Mouse (Mus musculus): Measurements from ENCODE around the gene Tipin.
"Not testable (repeated sequence)": the region's sequence is repeated elsewhere in the genome, so short reads cannot be mapped to it uniquely, and the experiment has no call there.

The Tipin gene

GRCm38 (mm10) chr9:64271249-64271648 lies 10.1 kb upstream of the Tipin start:
- DNase-seq (ENCODE audit: low read depth): no peak

GRCm38 (mm10) chr9:64272611-64273010 lies 8.8 kb upstream of the Tipin start:
- DNase-seq (ENCODE audit: low read depth): no peak

GRCm38 (mm10) chr9:64273757-64274156 lies 7.6 kb upstream of the Tipin start:
- DNase-seq (ENCODE audit: low read depth): no peak

GRCm38 (mm10) chr9:64274291-64274690 lies 7.1 kb upstream of the Tipin start:
- DNase-seq (ENCODE audit: low read depth): no peak

- DNase-seq (ENCODE audit: low read depth): no peak
Observed at GRCm38 (mm10) chr9:64274919-64275318, 6.5 kb upstream of the Tipin start.

GRCm38 (mm10) chr9:64277706-64278105 lies 3.7 kb upstream of the Tipin start:
- DNase-seq (ENCODE audit: low read depth): peak; percentile 24

- no peak for DNase-seq (ENCODE audit: low read depth)
Observed at GRCm38 (mm10) chr9:64278665-64279310, 2.6 kb upstream of the Tipin start.

GRCm38 (mm10) chr9:64281781-64282178 lies 399 bp downstream of the Tipin start:
- no peak for DNase-seq (ENCODE audit: low read depth)

- no peak for DNase-seq (ENCODE audit: low read depth)
Observed at GRCm38 (mm10) chr9:64282404-64282987, 1.1 kb downstream of the Tipin start.

GRCm38 (mm10) chr9:64303086-64303485 lies 21.7 kb downstream of the Tipin start:
- not testable (repeated sequence) for DNase-seq (ENCODE audit: low read depth)

GRCm38 (mm10) chr9:64306476-64307312 lies 25.3 kb downstream of the Tipin start:
- DNase-seq (ENCODE audit: low read depth): no peak

- no peak for DNase-seq (ENCODE audit: low read depth)
Observed at GRCm38 (mm10) chr9:64310996-64311785, 29.8 kb downstream of the Tipin start.

- no peak for DNase-seq (ENCODE audit: low read depth)
Observed at GRCm38 (mm10) chr9:64312128-64312527, 30.7 kb downstream of the Tipin start.

GRCm38 (mm10) chr9:64314696-64315095 lies 33.3 kb downstream of the Tipin start:
- DNase-seq (ENCODE audit: low read depth): no peak

GRCm38 (mm10) chr9:64316986-64317385 lies 35.6 kb downstream of the Tipin start:
- DNase-seq (ENCODE audit: low read depth): no peak

- no peak for DNase-seq (ENCODE audit: low read depth)
Observed at GRCm38 (mm10) chr9:64323976-64324375, 42.6 kb downstream of the Tipin start.

GRCm38 (mm10) chr9:64335825-64336224 lies 54.4 kb downstream of the Tipin start:
- no peak for DNase-seq (ENCODE audit: low read depth)

- DNase-seq (ENCODE audit: low read depth): no peak
Observed at GRCm38 (mm10) chr9:64339361-64339760, 58.0 kb downstream of the Tipin start.

- peak; percentile 42 for DNase-seq (ENCODE audit: low read depth)
Observed at GRCm38 (mm10) chr9:64340351-64341253, 59.2 kb downstream of the Tipin start.

- no peak for DNase-seq (ENCODE audit: low read depth)
Observed at GRCm38 (mm10) chr9:64341254-64341566, 59.8 kb downstream of the Tipin start, which contains the start of gene Dis3l. Gene Dis3l, minus strand, starts transcription at chr9:64341288.

GRCm38 (mm10) chr9:64341671-64342070 lies 60.3 kb downstream of the Tipin start:
- DNase-seq (ENCODE audit: low read depth): no peak

Measured in fibroblast of lung, adult 2 months (primary cell).